Mouse (Mus musculus) kidney, embryonic 14.5 days (tissue): Measurements from ENCODE around the gene Cfap97d1. TPM values are rescaled to one million over a fixed set of nuclear protein-coding genes. Genes with fewer than 3 reads are reported as not detected.

Experiments used
- ATAC-seq: fragments of 200-750 bp; cut with Nextera tagmentation; 2 replicates; pipeline ENCODE4 v1.8.0; 2017; ENCODE audit warnings: moderate number of reproducible peaks, mild to moderate bottlenecking, moderate TSS enrichment, moderate library complexity; ENCODE audit not compliant: low FRiP score, low TSS enrichment
- H3K27ac ChIP-seq: fragments of 300-500 bp; sonication (generic); 2 replicates; pipeline ENCODE4 v1.5.1; 2014; ENCODE audit warnings: low read depth, mild to moderate bottlenecking, low read length, moderate library complexity, mixed read lengths
- H3K27me3 ChIP-seq: fragments of 300-500 bp; sonication (generic); 2 replicates; pipeline ENCODE4 v1.6.1; 2014; ENCODE audit warnings: mild to moderate bottlenecking, low read length; ENCODE audit not compliant: control insufficient read depth, insufficient read depth
- H3K36me3 ChIP-seq: fragments of 300-500 bp; sonication (generic); 2 replicates; pipeline ENCODE4 v1.6.1; 2014; ENCODE audit warnings: low read length, mixed read lengths; ENCODE audit not compliant: control insufficient read depth, insufficient read depth
- H3K4me1 ChIP-seq: fragments of 300-500 bp; sonication (generic); 2 replicates; pipeline ENCODE4 v1.6.1; 2014; ENCODE audit warnings: low read length, mixed read lengths; ENCODE audit not compliant: control insufficient read depth, insufficient read depth
- H3K4me2 ChIP-seq: fragments of 300-500 bp; sonication (generic); replicated peaks from 2 replicates; pipeline ENCODE4 v1.6.1; 2014; ENCODE audit warnings: low read depth, mild to moderate bottlenecking, low read length
- H3K4me3 ChIP-seq: fragments of 300-500 bp; sonication (generic); 2 replicates; pipeline ENCODE4 v1.5.1; 2014; ENCODE audit warnings: mild to moderate bottlenecking, low read length
- H3K9ac ChIP-seq: fragments of 300-500 bp; sonication (generic); 2 replicates; pipeline ENCODE4 v1.6.1; 2014; ENCODE audit warnings: low read depth, mild to moderate bottlenecking, low read length, moderate library complexity
- H3K9me3 ChIP-seq: fragments of 300-500 bp; sonication (generic); 2 replicates; pipeline ENCODE4 v1.6.1; 2016; ENCODE audit warnings: low read length; ENCODE audit not compliant: control insufficient read depth
- WGBS: fragments of 180-500 bp; shearing (Covaris S2); extraction: QIAGEN DNeasy Blood & Tissue Kit; methylation state at CpG from one replicate; pipeline ENCODE4 v1.1.7; 2014; 5-methylcytosine and 5-hydroxymethylcytosine counted together
- polyA plus RNA-seq: library from polyadenylated mRNA; unstranded; fragments of >200 nt; fragmentation: Nextera tagmentation; extraction: Ambion mirVana; gene quantifications from 2 replicates; pipeline ENCODE4 v1.2.1, GENCODE M21; 2014

Gene Cfap97d1
- polyA plus RNA-seq, 1 experiment from 2014 or later = not detected

DNA sequence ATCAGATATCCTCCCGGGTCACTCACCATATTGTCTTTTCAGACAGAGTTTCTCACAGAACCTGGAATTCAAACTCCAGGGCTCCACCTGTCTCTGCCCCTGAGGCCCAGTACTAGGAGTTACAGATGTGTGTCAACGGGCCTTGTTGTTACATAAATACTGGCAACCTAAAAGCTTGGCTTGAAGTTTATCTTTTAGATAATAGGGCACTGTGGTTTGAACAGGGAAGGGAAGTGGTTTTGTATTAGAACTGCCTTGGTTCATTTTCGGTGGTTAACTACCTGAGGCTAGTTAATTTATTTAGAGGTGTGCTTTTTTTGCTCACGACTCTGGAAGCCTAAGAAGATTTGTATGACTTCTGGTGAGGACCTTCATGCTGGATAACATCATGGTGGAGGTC lies 30.6 kb upstream of the Cfap97d1 start:
- Histone ChIP-seq H3K27me3 (no peaks in the 10 kb centered on the region), H3K9ac (no peak overlapping the region), H3K36me3 (no peaks in the 10 kb centered on the region), H3K27ac (peak overlapping the region; percentile 55; the same call in 1 of the 2 replicates), H3K4me3 (no peak overlapping the region), H3K9me3 (no peaks in the 10 kb centered on the region), H3K4me2 (no peak overlapping the region; the same call in 1 of the 2 replicates), H3K4me1 (peaks cover 19% of the 10 kb centered on the region)
- WGBS = 51% methylated on average over 4 of the region's 4 CpGs
- no peak for ATAC-seq

DNA sequence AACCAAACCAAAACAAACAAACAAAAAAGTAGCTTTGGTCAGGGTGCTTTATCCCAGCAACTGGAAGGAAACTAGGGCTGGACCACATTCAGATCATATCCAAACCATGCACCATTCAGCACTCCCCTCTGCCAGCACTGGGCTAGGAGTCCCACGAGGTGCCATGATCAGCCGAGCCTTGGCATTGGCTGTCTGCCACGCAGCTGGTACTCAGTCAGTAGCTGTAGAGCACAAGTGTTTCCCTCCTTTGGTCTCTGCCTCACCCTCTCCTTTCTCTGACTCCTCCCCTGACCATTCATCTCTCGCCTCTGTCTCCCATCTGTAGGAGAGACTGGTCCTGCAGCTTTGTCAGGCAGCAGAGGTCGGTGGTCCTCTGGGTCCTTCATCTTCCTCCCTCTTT lies 26.6 kb upstream of the Cfap97d1 start:
- ATAC-seq = no peak
- Histone ChIP-seq H3K4me1 (peaks cover 15% of the 10 kb centered on the region), H3K9ac (no peak overlapping the region), H3K4me2 (no peak overlapping the region), H3K27me3 (peaks cover 14% of the 10 kb centered on the region), H3K36me3 (no peaks in the 10 kb centered on the region), H3K9me3 (no peaks in the 10 kb centered on the region), H3K4me3 (no peak overlapping the region), H3K27ac (no peak overlapping the region)
- WGBS = 67% methylated on average over 5 of the region's 5 CpGs

DNA sequence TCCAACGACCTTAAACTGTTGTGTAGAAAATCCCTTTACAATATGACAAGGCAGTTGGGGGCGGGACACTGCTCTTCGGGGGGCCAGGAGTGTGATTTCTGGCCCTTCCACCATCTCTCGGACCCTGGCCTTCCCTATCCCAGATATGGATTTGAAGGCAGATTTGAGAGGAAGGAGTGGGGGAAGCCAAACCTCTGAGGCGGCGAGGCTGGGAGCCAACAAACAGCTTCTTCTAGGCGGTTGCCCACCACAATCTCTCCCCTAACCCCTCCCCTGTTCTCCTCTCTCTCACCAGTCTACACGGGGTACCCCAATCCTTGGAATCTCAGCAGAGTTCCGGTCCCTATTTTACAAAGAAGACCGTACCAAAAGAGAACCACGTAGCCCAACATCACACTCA lies 21.0 kb upstream of the Cfap97d1 start:
- no peak for ATAC-seq
- H3K4me2 ChIP-seq = peak overlapping the region; percentile 97

DNA sequence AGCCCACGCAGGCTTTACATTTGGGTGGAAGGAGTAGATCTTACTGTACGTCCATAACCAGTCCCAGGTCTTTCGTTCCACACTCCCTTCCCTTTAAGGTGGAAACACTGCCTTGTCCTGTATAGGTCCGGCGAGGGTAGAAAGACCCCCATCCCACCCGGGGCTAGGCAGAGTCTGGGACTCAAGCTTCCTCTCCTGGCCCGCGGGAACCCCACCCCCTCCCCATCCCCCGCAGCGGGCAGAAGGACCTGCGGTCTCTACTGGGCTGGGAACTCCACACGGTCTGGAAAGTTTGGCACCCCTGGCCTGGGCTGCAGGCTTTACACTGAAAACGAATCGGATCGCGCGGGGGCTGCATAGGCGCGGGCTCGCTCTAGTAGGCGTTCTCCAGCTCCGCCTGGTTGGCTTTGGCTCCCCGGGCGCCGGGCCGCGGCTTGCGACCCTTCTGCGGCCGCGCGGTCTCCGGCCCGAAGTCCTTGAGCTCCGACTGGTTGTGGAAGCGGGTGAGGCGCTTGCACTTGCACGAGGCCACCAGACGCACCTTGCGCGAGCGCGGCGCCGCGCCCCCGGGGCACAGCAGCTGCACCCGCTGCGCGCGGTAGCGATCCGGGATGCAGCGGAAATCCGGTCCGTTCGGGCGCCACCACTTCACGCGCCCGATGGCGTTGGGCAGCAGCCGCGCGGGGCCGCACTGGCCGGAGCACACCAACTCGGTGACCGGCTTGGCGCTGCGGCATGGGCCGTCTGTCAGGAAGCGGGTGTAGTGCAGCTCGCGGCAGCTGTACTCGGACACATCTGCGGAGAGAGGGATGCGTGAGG lies 20.4 kb upstream of the Cfap97d1 start:
- H3K36me3 ChIP-seq = no peaks in the 10 kb centered on the region
- peak overlapping the region; percentile 42; the same call in 1 of the 2 replicates for H3K27ac ChIP-seq
- H3K9me3 ChIP-seq = no peaks in the 10 kb centered on the region
- peak overlapping the region; percentile 97 for H3K4me2 ChIP-seq
- peak; percentile 19; the same call in 1 of the 2 replicates for ATAC-seq
- H3K27me3 ChIP-seq = peaks cover 41% of the 10 kb centered on the region
- peaks cover 57% of the 10 kb centered on the region for H3K4me1 ChIP-seq
- H3K4me3 ChIP-seq = peak overlapping the region; percentile 51
- under 1% methylated on average over 78 of the region's 78 CpGs for WGBS
- peak overlapping the region; percentile 70 for H3K9ac ChIP-seq

More for the DNA sequence above, 21.0 kb upstream of the Cfap97d1 start:
- Histone ChIP-seq H3K9ac (peak overlapping the region; percentile 70; the same call in 1 of the 2 replicates), H3K27me3 (peaks cover 41% of the 10 kb centered on the region), H3K9me3 (no peaks in the 10 kb centered on the region), H3K4me3 (peak overlapping the region; percentile 51), H3K36me3 (no peaks in the 10 kb centered on the region), H3K4me1 (peaks cover 52% of the 10 kb centered on the region), H3K27ac (no peak overlapping the region)
- WGBS = 2% methylated on average over 11 of the region's 11 CpGs

DNA sequence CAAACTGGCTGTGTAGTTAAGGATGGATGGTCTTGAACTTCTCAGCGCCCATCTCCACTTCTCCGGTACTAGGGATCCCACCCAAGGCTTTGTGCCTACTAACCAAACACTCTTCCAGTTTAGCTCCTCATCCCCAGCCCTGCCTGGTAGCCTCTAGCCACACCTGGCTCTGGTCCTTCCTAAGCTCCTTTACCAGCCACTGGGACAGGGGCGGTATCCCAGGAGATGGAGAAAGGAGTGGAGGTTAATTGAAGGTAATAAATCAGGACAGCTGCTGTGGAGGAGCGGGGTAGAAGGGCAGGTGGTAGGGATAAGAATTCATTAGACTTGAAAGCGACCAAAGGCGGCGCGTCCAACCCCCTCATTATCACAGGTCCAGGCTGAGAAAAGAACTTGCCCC lies 19.4 kb upstream of the Cfap97d1 start:
- WGBS = 4% methylated on average over 8 of the region's 8 CpGs
- Histone ChIP-seq H3K4me1 (peaks cover 57% of the 10 kb centered on the region), H3K9ac (no peak overlapping the region), H3K27ac (no peak overlapping the region), H3K9me3 (no peaks in the 10 kb centered on the region), H3K4me3 (peak overlapping the region; percentile 51; the same call in 1 of the 2 replicates), H3K4me2 (no peak overlapping the region; the same call in 1 of the 2 replicates), H3K36me3 (no peaks in the 10 kb centered on the region), H3K27me3 (peaks cover 39% of the 10 kb centered on the region)
- ATAC-seq = peak; percentile 32

DNA sequence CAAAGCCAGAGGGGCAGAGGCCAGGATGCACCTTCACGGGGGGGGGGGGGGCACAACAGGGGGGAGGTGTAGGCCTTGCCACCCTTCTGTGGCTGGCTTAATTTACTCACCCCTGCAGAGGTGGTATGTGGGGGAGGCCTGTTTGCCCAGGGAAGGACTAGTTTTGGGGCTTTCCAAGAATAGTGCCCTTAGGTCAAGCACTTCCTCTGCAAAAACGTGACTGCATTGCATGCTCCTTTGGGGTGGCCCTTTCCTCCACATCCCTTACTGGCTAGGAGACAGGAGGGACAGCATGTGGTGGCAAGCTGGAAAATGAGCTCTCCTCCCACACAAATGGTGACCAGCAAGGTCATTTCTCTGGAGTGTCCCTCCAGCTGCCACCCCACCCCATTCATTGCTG lies 18.5 kb upstream of the Cfap97d1 start:
- Histone ChIP-seq H3K4me1 (peaks cover 57% of the 10 kb centered on the region), H3K36me3 (no peaks in the 10 kb centered on the region), H3K27me3 (peaks cover 36% of the 10 kb centered on the region), H3K4me2 (peak overlapping the region; percentile 3; the same call in 1 of the 2 replicates), H3K4me3 (no peak overlapping the region), H3K9me3 (no peaks in the 10 kb centered on the region), H3K9ac (no peak overlapping the region), H3K27ac (no peak overlapping the region)
- 0% methylated on average over 2 of the region's 2 CpGs for WGBS
- no peak for ATAC-seq

DNA sequence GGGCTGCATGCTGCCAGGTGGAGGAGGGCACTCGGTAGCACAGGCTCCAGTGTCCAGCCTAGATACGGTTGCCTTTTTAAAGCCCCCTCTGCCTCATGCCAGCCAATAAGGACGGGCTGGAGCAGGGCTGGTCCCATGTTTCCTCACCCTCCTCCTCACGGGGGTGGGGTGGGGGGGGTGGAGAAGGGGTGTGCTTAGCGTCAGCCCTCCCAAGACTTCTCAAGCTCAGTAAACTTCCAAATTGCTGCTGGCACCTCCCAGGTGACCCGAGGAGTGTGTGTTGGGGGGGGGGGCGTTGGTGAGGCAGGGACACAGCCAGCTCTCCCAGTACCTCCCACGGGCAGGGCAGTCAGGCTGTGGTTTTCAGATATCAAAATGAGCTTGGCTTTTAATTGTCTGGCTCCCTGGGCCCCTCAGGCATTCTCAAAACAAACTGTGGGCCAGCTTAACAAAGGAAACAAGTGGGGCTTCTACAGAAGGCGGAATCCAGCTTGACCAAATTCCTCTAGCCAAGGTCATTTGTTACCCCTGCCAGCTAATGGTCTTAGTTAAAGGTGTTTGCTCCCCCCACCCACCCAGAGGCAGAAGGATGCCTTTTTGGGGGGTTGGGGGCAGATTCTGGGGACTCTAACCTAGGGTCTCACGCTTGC lies 17.0 kb upstream of the Cfap97d1 start, which contains the start of gene Sost:
Sost (minus strand) TSS at position 51 of the 650 bp plus-strand sequence.
- 19% methylated on average over 9 of the region's 10 CpGs for WGBS
- no peak within 1 kb of the TSS for H3K27ac ChIP-seq
- no peaks in the 10 kb centered on the region for H3K9me3 ChIP-seq
- no peak within 1 kb of the TSS for H3K4me3 ChIP-seq
- H3K9ac ChIP-seq = no peak within 1 kb of the TSS
- H3K36me3 ChIP-seq = no peaks in the 10 kb centered on the region
- ATAC-seq = no peak
- peaks cover 57% of the 10 kb centered on the region for H3K4me1 ChIP-seq
- peak within 1 kb of the TSS; percentile 15 for H3K4me2 ChIP-seq
- peaks cover 28% of the 10 kb centered on the region for H3K27me3 ChIP-seq

DNA sequence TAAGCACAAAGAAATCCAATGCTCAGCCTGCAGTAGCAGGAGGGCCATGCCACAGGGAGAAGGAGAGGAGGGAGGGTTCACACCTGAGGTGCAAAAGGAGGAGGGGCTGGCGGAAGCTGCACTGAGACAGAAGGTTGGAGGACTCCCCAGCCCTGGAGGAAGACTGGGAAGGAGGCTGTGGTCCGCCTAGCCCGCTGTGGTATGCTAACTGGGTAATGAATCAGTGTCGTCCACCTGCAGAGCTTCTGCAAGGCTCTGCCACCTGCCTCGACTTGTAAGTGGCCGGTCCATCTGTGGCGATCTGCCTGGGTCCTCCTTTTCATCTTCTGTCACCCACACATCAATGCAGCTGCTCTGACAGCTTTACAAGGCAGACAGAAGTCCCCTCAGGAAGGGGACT lies 15.8 kb upstream of the Cfap97d1 start:
- H3K9me3 ChIP-seq = no peaks in the 10 kb centered on the region
- H3K27me3 ChIP-seq = peaks cover 22% of the 10 kb centered on the region
- WGBS = 7% methylated on average over 7 of the region's 7 CpGs
- H3K4me2 ChIP-seq = 0 out of 2 replicates have a peak overlapping the region, but pooled peaks have one; percentile 1
- H3K4me3 ChIP-seq = no peak overlapping the region
- H3K4me1 ChIP-seq = peaks cover 46% of the 10 kb centered on the region
- H3K9ac ChIP-seq = no peak overlapping the region
- no peaks in the 10 kb centered on the region; the same call in 1 of the 2 replicates for H3K36me3 ChIP-seq
- 0 out of 2 replicates have a peak, but pooled peaks have one; percentile 4 for ATAC-seq
- H3K27ac ChIP-seq = peak overlapping the region; percentile 2; the same call in 1 of the 2 replicates
